Mouse (Mus musculus) MN1 (cell line): ENCODE measurements at regions not wholly inside any gene's neighbourhood (a gene's known extent, or its start where the extent isn't known, plus 50 kb on each side); places are given as distances from the start of the nearest gene placed in this dataset.
A peak's percentile ranks its signal among the peaks of the same experiment; 100 is the strongest.

Source experiments
- DNase-seq: peaks from one replicate; pipeline ENCODE4 v3.0.0-alpha.2; 2016; ENCODE audit warnings: low spot score

DNA sequence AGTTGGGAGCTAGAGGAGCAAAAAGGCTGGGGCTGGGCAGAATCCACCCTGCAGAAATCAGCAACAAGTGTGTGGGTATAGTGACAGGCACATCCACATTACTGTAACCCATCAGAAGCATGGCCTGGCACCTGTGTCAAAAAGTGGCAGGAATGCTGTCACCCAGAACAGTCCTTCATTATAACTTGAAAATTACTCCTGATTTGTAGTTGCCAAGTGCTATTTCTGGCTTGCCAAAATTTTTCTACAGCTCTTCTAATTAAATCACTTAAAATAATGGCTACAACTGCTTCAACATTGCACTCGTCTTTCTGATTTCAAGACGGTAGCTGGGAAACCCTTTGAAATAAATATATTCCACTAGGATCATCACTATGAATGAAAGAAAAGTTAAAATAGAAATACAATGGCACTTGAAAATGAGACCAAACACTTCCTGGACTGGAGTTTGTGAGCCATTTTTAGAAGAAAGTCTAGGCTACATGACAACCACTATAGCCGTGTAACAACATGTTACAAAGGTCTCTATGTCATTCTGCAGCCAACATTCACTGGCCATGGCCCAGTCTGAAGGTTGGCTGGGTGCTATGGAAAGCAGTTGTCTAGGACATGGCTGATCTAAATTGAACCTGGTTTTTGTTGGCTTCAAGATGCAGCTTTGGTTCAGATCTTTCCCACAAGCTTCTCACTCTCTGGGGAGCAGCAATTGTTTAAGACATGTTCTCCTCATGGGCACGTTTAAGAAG, 190.6 kb upstream of the Tapt1 start:
- DNase-seq: no peak

DNA sequence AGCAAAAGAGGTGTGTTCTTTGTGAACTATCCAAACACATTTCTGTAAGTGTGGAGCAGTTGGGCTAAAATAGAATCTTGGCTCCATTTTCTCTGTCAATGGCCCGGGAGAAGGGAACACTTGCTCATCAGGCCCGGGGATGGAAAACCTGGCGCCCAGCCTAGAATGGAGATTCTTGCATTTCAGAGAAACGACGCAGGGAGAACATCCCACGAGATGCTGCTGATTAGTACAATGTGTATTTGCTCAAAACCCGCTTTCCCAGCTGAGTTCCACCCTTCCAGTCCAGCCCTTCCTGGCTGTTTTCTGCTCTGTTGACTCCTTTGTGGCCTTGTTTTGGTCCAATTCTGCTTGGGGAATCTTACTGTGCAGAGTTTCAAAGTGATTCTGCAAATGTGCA, 188.0 kb upstream of the Tapt1 start:
- peak; percentile 58 for DNase-seq

DNA sequence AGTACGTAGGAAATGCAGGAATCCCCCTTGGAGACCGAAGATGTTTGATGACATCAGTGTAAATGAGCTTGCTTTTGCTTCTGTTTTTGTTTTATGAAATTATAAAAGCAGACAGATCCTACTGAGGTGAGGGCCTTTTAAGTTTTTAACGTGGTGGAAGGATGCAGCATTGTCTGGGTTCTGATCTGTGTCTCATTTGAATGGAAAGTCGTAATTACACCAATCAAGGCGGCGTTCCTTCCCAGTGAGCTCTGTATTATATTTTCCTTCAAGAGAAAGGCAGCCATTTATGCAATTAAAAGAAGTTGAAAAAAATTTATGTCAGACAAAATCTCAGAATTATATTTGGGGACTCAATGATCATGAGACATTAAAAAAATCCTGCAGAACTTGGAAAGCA, 176.9 kb upstream of the Tapt1 start:
- DNase-seq: no peak

DNA sequence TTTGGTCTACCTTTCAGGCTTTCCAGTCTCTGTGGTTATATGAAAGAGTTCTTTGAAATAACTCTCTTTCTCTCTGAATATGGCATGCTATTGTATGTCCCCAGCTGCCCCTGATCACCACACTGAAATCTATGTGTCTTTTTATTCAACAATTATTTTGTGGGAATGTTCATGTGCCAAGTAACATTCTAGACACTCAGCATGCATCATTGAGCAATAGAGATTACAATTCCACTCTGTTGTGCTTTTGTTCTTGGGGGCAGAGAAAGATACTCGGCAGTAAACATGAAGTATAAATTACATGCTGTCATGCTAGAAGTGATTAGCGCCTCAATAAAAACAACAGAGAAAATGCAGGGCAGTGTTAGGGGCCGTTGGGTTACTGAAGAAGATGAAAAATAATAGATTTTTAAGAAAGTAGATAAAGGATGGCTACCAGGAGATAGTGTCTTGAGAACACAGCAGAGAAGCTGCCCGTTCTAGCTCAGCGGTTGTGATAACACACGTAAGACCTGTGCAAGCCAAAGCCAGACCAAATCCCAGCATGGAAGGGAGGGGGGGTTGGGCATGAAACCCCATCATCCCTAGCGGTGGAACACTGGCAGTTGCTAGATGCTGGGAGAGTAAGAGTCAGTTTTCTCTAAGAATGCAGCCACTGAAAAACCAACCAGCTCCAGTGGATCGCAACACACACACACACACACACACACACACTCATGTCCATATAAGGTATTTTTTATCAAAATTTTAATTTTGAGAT, 174.3 kb upstream of the Tapt1 start:
- DNase-seq: no peak

DNA sequence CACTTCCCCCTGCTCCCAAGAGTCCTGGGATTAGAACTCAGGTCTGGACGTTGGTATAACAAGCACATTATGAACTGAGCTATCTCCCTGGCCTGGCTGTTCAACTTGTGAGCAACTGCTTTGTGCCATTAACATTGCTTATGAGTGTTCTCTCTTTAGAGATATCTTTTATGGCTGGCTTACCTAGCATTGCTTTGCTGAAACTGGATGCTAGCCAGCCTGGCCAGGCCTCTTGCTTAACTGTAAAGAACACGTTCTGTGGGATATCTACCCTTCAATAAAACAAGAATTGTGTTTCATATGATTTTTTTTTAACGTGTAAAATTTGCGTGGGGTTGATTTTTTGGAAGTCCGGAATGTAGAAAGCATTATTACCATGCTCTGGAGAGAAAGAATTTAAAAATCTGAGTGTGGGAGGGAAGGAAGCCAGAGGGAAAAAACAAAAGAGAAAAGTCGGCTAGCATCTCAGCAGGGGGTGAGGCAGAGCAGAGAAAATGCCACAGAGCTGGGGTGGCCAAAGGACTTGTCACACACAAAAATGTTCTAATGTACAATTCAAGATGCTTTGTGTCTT, 160.9 kb upstream of the Tapt1 start:
- no peak for DNase-seq

DNA sequence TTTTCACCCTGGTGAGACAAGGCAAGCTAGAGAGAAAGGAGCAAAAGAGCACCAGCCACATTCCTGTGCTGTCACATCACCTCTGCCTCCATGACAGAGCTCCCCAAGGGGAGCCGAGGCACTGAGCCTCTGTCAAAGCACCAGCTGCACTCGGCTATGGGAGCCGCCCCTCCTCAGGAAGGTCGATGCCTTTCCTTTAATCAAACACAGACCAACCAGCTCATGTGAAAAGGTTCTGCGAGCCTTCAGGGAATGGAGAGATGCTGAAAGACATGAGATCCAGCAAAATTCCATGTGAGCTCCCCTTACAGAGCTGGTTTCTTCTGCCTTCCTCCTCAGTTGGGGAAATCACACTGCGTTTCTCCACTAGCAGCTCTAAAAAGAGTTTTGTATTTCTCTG, 159.8 kb upstream of the Tapt1 start:
- DNase-seq: no peak

DNA sequence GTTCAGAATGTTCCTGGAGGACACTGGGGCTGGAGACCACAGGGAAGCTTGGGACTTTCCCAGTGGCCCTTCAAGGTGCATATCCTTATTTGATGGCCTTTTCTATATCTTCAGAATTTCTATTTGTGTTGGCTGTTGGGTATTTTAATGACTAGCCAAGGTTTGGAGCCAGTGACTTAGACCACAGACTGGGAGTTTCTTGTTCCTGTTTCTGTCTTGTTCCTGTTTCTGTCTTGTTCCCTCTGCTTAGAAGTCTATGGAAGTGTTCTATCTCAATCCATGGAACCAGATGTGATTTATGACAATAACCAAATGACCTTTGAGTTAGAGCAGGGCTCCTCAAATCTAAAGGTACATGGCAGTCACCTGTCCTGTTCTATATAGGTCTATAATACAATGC, 156.6 kb upstream of the Tapt1 start:
- no peak for DNase-seq

DNA sequence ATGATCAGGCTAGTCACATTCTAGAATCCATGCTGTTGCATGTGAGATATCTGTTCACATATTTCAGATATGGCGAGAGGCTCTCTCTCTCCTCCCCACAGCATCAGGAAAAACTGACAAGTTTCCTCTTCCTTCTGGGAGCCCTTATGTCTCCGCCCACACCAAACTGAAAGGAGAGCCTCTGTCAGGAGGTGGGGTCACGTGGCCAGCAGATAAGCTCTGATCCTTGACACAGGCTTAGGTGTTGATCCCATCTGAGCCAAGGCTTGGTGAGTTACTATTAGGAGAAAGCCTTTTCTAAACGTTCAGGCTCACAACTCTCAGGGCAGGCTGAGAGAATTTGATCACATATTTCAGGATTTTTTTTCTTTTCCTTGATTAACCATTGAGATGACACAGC, 143.6 kb upstream of the Tapt1 start:
- DNase-seq: peak; percentile 19

DNA sequence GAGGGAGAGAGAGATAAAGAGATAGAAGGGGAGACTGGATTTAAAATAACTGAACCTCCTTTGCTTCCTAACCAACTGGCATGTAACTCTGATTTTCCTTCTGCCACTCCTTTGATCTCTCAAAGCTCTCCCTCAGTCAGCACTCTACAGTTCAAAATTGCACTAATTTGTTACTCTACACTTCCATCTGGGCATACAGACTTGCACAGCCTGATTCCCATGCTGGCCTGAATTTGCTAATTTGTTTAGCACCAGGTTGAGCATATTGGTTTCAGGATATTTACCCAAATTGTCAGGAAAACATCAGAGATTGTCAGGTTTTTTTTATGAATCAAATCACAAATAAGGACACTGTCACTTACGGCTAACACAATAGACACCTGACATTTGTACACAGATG, 125.9 kb upstream of the Tapt1 start:
- no peak for DNase-seq

DNA sequence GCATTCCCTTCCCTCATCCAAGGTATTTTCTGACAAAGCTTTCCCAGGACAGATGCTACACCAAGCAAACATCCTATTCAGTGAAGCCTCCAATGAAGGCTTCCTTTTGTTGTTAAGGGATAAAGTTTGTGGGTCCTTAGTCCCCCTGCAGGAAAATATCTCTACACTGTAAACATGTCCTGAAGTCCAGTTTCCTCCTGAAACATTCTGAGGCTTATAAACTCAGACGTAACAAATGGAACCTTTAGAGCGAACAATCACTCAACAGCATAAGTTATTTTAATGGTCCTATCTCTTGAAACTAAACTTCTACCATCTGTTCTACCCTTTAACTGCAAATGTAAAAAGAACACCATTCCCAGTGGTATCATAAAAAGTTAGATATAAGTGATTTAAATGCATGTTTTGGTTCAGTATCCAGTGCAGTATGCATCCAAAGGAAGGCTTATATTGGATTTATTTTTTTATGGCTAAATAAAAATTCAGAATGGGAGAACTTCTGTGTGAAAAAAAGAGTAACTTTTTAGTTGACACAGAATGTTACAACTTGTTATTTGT, 115.1 kb upstream of the Tapt1 start:
- no peak for DNase-seq

DNA sequence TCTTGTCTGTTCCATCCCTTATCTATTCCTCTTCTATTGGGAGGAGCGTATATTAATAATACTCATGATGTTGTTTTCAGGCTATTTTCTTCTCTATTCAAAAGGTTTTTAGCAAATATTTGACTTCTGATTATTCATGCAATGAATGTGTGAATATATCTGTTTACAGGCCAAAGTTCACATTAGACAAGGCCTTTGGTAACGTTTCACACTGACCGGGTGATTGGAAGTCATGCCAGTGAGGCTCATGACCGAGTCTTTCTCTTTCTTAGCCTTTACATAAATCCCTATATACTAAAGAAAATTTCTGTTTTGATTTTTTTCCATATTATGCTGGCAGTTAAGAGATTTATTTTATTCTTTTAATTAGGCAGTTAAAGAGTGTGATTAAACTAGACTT, 112.2 kb upstream of the Tapt1 start:
- DNase-seq: no peak

DNA sequence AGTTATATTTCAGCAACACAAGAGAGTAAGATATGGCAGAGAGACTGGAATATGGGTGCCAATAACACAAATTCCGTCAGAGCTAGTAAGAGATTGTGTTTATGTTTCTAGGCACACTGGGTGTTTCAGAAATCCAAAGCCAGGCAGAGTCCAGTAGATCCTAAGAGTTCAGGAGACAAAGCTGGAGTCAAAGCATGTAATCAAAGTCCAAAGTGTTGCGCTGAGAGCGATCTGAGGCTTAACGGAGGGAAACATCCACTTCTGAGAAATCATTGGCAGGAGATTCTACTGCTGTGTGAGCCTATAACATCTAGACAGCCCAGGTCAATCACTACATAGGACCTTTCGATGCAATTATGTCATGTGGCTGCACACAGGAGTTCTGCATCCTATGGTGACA, 109.3 kb upstream of the Tapt1 start:
- DNase-seq: no peak

DNA sequence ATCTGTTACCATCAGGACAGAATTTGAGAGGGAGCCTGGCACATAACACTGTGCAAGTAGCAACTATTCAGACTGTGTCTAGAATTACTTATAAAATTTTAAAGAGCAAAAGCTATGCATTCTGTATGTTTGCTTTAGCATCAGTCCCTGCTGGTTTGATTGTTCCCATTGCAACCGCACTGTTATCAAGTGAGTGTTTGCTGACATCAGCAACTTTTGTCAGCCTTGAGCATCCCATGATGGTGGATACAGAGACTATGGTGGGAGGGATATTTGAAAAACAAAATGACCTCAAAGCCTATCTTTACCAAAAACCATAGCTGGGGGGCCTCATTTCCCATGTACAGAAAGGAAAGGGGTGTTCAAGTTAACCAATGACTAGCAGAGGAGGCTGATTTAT, 93.2 kb upstream of the Tapt1 start:
- DNase-seq: no peak

DNA sequence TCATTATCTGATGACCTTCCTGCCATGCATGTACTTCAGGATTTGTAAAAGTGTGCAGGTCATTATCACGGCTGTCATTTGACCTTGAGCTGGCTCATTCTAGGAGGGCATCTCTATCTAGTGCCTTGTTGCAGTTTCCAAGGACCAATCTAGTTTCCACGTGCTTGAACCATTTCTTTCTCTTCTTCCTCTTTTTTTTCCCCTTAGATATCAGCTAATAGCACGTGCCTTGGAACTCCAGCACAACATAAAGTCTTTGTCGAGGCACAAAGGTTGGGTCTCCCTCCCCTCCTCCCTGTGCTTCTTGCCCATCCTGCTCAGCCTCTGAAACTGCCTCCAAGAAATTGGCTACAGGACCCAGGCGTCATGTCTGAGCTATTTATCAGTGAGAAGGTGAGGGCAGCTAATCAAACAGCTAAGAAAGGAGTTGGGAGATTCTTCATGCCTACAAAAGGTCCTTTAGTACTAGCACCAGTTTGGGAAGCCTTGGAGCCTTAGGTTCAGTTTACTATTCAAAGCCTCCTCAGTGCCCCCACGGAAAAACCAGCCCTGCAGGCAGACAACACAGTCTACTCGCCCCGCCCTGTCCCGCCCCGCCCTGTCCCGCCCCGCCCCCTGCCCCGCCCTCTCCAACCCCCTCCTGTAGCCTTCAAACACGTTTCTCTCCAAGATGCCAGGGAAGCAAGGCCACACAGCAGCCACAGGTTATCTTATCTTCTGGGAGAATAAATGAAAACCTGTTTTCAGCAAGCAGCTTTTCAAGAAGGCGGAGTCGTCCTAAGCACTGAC, 80.5 kb upstream of the Tapt1 start:
- DNase-seq: no peak

DNA sequence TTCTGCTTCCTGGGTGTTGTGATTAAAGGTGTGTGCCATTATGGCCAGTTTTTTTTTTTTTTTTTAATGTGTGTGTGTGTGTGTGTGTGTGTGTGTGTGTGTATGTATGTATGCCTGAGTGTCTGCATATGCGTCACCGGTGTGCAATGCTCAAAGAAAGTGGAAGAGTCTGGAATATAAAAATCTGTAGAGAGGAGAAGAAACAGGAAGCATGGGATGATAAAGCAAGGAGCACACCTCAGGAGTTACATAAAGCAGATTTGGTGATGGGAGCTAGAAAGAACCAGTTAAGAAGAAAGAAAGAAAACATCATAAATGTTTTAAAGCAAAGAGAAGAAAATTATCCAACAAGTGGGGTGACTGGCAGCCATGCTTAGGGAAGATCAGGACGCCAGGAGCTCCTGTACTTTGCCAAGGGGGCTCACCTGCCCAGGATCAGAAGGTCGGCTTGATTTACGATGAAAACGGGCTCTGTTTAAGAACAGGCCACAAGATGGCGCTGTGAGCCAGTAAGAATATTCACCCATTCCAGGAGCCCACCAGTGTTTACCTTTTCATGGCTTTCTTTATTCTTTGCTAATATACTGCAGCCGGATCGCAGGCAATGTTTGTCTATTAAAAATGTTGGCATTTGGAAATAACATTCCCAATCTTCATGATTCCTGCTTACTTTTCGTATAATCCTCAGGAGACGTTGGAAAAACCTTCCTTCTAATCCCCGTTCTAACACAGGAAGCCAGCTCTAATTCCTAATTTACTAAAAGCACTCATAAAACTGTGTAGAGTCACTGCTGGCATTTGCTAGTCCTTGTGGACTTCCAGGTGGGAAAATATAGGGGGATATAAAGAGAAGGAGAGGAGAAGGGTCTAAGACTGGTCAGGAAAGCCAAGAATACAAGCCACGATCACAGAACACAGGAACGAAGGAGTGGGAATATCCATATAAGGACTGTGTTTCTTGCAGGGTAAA, 77.7 kb upstream of the Tapt1 start:
- peak; percentile 64 for DNase-seq

DNA sequence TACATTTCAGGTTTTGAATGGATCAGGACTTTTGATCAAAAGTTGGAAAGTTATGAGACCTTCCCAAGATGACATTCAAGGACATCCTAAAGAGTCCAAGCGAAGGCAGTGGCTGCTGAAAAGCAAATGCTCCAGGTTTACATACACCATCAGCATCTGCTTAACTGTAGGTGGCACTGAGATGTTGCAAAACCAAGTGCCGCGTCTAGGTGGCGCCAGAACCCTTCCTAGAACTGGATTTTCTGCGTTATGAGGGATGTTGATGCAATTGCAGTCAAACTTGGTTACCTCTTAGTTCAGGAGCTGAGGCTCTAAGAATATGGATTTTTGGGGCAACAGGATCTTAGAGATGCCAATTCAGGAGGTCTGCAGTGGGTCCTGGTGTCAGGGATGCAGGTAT, 58.0 kb upstream of the Tapt1 start:
- peak; percentile 85 for DNase-seq
